Mouse (Mus musculus) cerebellum, adult 2 months (tissue): ENCODE measurements at regions not wholly inside any gene's neighbourhood (a gene's known extent, or its start where the extent isn't known, plus 50 kb on each side); places are given as distances from the start of the nearest gene placed in this dataset.

Source experiments
- CTCF ChIP-seq: fragments of 200-500 bp; IDR thresholded peaks from 2 replicates; pipeline ENCODE4 v1.5.1; 2011; ENCODE audit warnings: low read depth, mild to moderate bottlenecking, control low read depth, low read length, moderate library complexity, borderline replicate concordance; ENCODE audit not compliant: insufficient read depth
- POLR2A ChIP-seq: fragments of 200-500 bp; IDR thresholded peaks from 2 replicates; pipeline ENCODE4 v1.6.1; 2011; ENCODE audit warnings: low read length, control low read depth, borderline replicate concordance; ENCODE audit not compliant: insufficient read depth

DNA sequence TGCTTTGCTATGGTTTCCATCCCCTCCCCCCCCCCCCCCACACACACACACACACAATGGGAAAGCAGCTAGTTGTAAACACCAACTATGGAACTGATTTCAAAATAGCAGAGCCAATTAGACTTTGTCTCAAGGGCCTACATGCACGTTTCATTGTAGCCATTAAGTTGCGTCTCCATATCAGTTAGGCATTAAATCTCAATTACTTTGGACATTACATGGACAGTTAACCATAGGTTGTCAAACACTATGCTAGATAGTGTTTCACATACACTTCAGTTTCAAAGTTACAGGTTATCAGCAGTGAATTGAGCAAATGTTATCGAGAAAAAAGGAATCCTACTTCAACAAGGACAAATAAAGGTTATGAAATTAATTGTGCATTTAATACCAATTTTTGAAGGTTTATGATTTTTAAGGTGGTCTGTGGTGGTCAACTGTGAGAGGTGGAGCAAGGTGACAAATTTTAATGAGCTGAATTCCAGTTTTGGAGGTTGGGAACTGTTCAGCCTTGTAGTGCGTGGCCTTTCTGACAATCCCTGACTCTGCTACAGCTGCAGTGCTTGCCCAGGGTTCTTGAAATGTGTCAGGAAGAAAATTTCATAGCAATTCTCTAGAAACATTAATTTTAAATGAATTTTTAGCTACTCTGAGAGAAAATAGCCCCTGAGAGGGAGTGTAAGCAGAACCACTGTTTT, 394.2 kb upstream of the Ptprd start:
- TF ChIP-seq CTCF = no peak
- TF ChIP-seq POLR2A = no peak
